Mouse (Mus musculus): Measurements from ENCODE around the gene Gpr35. TPM values are rescaled to one million over a fixed set of nuclear protein-coding genes. Genes with fewer than 3 reads are reported as not detected.

The Gpr35 gene
- polyA plus RNA-seq, 1 experiment = 0.21 TPM

- TF ChIP-seq CTCF (IDR thresholded peaks at IDR 0.05; ENCODE audit: extremely low read depth, insufficient read depth, low read length) = no peak
- no peak for TF ChIP-seq POLR2A (IDR thresholded peaks at IDR 0.05; ENCODE audit: extremely low read depth, insufficient read depth, low read length)
- Histone ChIP-seq H3K4me1 (ENCODE audit: control insufficient read depth, insufficient read depth, low read length) (peaks cover 3% of the 10 kb centered on the region; the same call in 1 of the 2 replicates), H3K27ac (ENCODE audit: insufficient read depth, low read length) (no peak overlapping the region), H3K4me3 (ENCODE audit: insufficient read depth, low read length) (no peak overlapping the region)
Measured at GRCm38 (mm10) chr1:93020602-93021001, 69.9 kb downstream of the Gpr35 start.

DNA sequence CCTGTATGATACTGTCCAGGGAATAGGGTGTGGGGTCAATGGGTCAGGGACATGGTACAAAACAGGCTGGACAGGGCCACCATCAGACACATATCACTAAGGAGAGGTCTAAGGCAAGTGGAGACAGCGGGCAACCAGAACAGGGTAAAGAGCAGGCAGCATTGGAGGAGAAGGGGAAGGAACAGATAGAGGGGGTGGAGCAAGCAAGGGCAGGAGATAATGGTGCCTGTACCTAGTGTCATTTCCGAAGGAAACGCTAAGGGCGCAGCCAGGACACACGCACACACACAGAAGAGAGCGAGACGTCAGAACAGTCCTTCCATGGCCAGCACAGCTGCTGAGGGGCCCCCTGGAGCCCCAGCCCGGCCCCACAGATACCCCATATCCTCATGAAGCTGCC, 75.9 kb downstream of the Gpr35 start:
- H3K27ac ChIP-seq (ENCODE audit: insufficient read depth, low read length) = no peak overlapping the region
- H3K4me3 ChIP-seq (ENCODE audit: insufficient read depth, low read length) = no peak overlapping the region
- TF ChIP-seq CTCF (IDR thresholded peaks at IDR 0.05; ENCODE audit: extremely low read depth, insufficient read depth, low read length) = no peak
- TF ChIP-seq POLR2A (IDR thresholded peaks at IDR 0.05; ENCODE audit: extremely low read depth, insufficient read depth, low read length) = no peak
- 0 out of 2 replicates have a peak, but pooled peaks cover 2% of the 10 kb centered on the region for H3K4me1 ChIP-seq (ENCODE audit: control insufficient read depth, insufficient read depth, low read length)

GRCm38 (mm10) chr1:93029387-93029786, 78.7 kb downstream of the Gpr35 start:
- H3K4me1 ChIP-seq (ENCODE audit: control insufficient read depth, insufficient read depth, low read length) = 0 out of 2 replicates have a peak, but pooled peaks cover 2% of the 10 kb centered on the region
- no peak overlapping the region for H3K27ac ChIP-seq (ENCODE audit: insufficient read depth, low read length)
- no peak for TF ChIP-seq CTCF (IDR thresholded peaks at IDR 0.05; ENCODE audit: extremely low read depth, insufficient read depth, low read length)
- TF ChIP-seq POLR2A (IDR thresholded peaks at IDR 0.05; ENCODE audit: extremely low read depth, insufficient read depth, low read length) = no peak
- H3K4me3 ChIP-seq (ENCODE audit: insufficient read depth, low read length) = no peak overlapping the region

DNA sequence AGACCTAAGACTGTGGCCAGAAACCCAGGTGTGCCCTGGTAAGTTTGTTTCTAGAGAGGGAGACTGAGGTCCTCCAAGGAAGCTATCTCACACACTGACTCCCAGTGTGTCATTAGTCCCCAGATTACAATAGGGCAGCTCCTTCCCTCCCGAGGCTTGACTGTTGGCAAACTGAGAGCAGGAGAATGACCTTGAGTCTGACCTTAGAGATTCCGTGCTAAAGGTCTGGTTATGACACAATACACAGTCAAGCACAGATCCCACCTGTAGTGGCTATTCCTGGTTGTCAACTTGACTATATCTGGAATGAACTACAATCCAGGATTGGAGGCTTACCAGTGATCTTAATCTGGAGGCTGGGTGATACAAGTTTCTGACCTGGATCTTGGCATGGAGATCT, 79.4 kb downstream of the Gpr35 start:
- Histone ChIP-seq H3K27ac (ENCODE audit: insufficient read depth, low read length) (no peak overlapping the region), H3K4me3 (ENCODE audit: insufficient read depth, low read length) (no peak overlapping the region)
- TF ChIP-seq POLR2A (IDR thresholded peaks at IDR 0.05; ENCODE audit: extremely low read depth, insufficient read depth, low read length) (no peak), CTCF (IDR thresholded peaks at IDR 0.05; ENCODE audit: extremely low read depth, insufficient read depth, low read length) (no peak)

GRCm38 (mm10) chr1:93031199-93031598, 80.5 kb downstream of the Gpr35 start:
- TF ChIP-seq POLR2A (IDR thresholded peaks at IDR 0.05; ENCODE audit: extremely low read depth, insufficient read depth, low read length) (no peak), CTCF (IDR thresholded peaks at IDR 0.05; ENCODE audit: extremely low read depth, insufficient read depth, low read length) (no peak)
- no peak overlapping the region for H3K4me3 ChIP-seq (ENCODE audit: insufficient read depth, low read length)
- no peak overlapping the region for H3K27ac ChIP-seq (ENCODE audit: insufficient read depth, low read length)
- 0 out of 2 replicates have a peak, but pooled peaks cover 2% of the 10 kb centered on the region for H3K4me1 ChIP-seq (ENCODE audit: control insufficient read depth, insufficient read depth, low read length)

More for the DNA sequence above, 79.4 kb downstream of the Gpr35 start:
- 0 out of 2 replicates have a peak, but pooled peaks cover 2% of the 10 kb centered on the region for H3K4me1 ChIP-seq (ENCODE audit: control insufficient read depth, insufficient read depth, low read length)

GRCm38 (mm10) chr1:93033989-93034388, 83.3 kb downstream of the Gpr35 start:
- H3K4me1 ChIP-seq (ENCODE audit: control insufficient read depth, insufficient read depth, low read length) = 0 out of 2 replicates have a peak, but pooled peaks cover 2% of the 10 kb centered on the region
- H3K4me3 ChIP-seq (ENCODE audit: insufficient read depth, low read length) = no peak overlapping the region
- no peak overlapping the region for H3K27ac ChIP-seq (ENCODE audit: insufficient read depth, low read length)
- no peak for TF ChIP-seq POLR2A (IDR thresholded peaks at IDR 0.05; ENCODE audit: extremely low read depth, insufficient read depth, low read length)
- TF ChIP-seq CTCF (IDR thresholded peaks at IDR 0.05; ENCODE audit: extremely low read depth, insufficient read depth, low read length) = no peak

DNA sequence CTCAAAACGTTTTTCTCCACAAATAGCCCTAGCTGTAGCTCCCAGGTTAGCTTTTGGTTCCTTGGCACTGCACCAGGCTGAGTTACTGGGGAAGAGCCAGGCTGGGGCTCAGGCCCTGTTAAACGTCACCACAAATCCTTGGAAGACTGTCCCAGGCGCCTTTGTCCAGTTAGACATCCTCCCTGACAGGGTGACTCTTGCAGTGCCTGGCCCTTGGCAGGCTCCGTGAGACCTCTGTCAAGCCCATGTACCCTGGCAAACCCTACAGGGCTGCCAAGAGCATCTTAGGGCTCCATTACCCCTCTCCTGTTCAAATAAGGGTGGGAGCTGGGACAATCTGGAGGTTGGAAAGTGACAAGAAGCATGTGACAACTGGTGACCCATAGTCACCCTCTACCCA, 85.3 kb downstream of the Gpr35 start:
- Histone ChIP-seq H3K4me1 (ENCODE audit: control insufficient read depth, insufficient read depth, low read length) (0 out of 2 replicates have a peak, but pooled peaks cover under 1% of the 10 kb centered on the region), H3K4me3 (ENCODE audit: insufficient read depth, low read length) (no peak overlapping the region), H3K27ac (ENCODE audit: insufficient read depth, low read length) (no peak overlapping the region)
- TF ChIP-seq CTCF (IDR thresholded peaks at IDR 0.05; ENCODE audit: extremely low read depth, insufficient read depth, low read length) = no peak

Other genes with a start within 250 kb of the Gpr35 start
- gene Gpc1, start 119.2 kb upstream of the Gpr35 start, polyA plus RNA-seq (2012; rRNA removed) = 49.5 and 58.9 TPM in 2 replicates
- gene Ankmy1, start 48.0 kb upstream of the Gpr35 start, polyA plus RNA-seq (2012; rRNA removed) = 0.23 and 0.25 TPM in 2 replicates
- 52.9 and 55.3 TPM in 2 replicates for gene Dusp28, start 43.9 kb upstream of the Gpr35 start, polyA plus RNA-seq (2012; rRNA removed)
- gene Rnpepl1, start 40.1 kb upstream of the Gpr35 start, polyA plus RNA-seq (2012; rRNA removed) = 38.5 and 41.1 TPM in 2 replicates
- gene Capn10, start 16.5 kb upstream of the Gpr35 start, polyA plus RNA-seq (2012; rRNA removed) = 40.0 and 42.0 TPM in 2 replicates
- not detected in 2 replicates for gene Aqp12, start 55.5 kb downstream of the Gpr35 start, polyA plus RNA-seq (2012; rRNA removed)
- 349 and 356 TPM in 2 replicates for gene Kif1a, start 151.1 kb downstream of the Gpr35 start, polyA plus RNA-seq (2012; rRNA removed)
- not detected in 2 replicates for gene Agxt, start 184.4 kb downstream of the Gpr35 start, polyA plus RNA-seq (2012; rRNA removed)
- gene 2310007B03Rik, start 210.1 kb downstream of the Gpr35 start, polyA plus RNA-seq (2012; rRNA removed) = not detected in 2 replicates
- 0.15 and 0.29 TPM in 2 replicates for gene Crocc2, start 217.9 kb downstream of the Gpr35 start, polyA plus RNA-seq (2012; rRNA removed)

Data from cortical plate, adult 2 months (tissue).